Mouse (Mus musculus) stomach, embryonic 14.5 days (tissue): ENCODE measurements at regions not wholly inside any gene's neighbourhood (a gene's known extent, or its start where the extent isn't known, plus 50 kb on each side); places are given as distances from the start of the nearest gene placed in this dataset.

ENCODE experiments used
- ATAC-seq: fragments of 200-750 bp; cut with Nextera tagmentation; 2 replicates; pipeline ENCODE4 v1.8.0; 2017; ENCODE audit warnings: low read depth, moderate TSS enrichment; ENCODE audit not compliant: insufficient number of reproducible peaks, insufficient read depth, low FRiP score
- H3K27ac ChIP-seq: fragments of 300-500 bp; sonication (generic); 2 replicates; pipeline ENCODE4 v1.5.1; 2014; ENCODE audit warnings: mild to moderate bottlenecking, low read length, moderate library complexity, mixed read lengths
- H3K27me3 ChIP-seq: fragments of 300-500 bp; sonication (generic); 2 replicates; pipeline ENCODE4 v1.6.1; 2014; ENCODE audit warnings: low read length, control low read depth, mixed read lengths; ENCODE audit not compliant: control insufficient read depth, insufficient read depth
- H3K36me3 ChIP-seq: fragments of 300-500 bp; sonication (generic); 2 replicates; pipeline ENCODE4 v1.6.1; 2014; ENCODE audit warnings: mild to moderate bottlenecking, control low read depth, low read length, moderate library complexity, mixed read lengths; ENCODE audit not compliant: control insufficient read depth, insufficient read depth
- H3K4me1 ChIP-seq: fragments of 300-500 bp; sonication (generic); 2 replicates; pipeline ENCODE4 v1.6.1; 2014; ENCODE audit warnings: low read length, control low read depth, mixed read lengths; ENCODE audit not compliant: control insufficient read depth, insufficient read depth
- H3K4me2 ChIP-seq: fragments of 300-500 bp; sonication (generic); replicated peaks from 2 replicates; pipeline ENCODE4 v1.6.1; 2014; ENCODE audit warnings: low read depth, low read length, control low read depth
- H3K4me3 ChIP-seq: fragments of 300-500 bp; sonication (generic); 2 replicates; pipeline ENCODE4 v1.5.1; 2014; ENCODE audit warnings: low read depth, low read length, control low read depth
- H3K9ac ChIP-seq: fragments of 300-500 bp; sonication (generic); replicated peaks from 2 replicates; pipeline ENCODE4 v1.6.1; 2014; ENCODE audit warnings: low read depth, mild to moderate bottlenecking, control low read depth, low read length, moderate library complexity, mixed read lengths
- H3K9me3 ChIP-seq: fragments of 300-500 bp; sonication (generic); 2 replicates; pipeline ENCODE4 v1.6.1; 2016; ENCODE audit warnings: low read depth, low read length, control low read depth; ENCODE audit not compliant: control insufficient read depth
- whole genome bisulfite sequencing: fragments of 180-500 bp; shearing (Covaris S2); extraction: QIAGEN DNeasy Blood & Tissue Kit; methylation state at CpG from one replicate; pipeline ENCODE4 v1.1.7; 2014; 5-methylcytosine and 5-hydroxymethylcytosine counted together

DNA sequence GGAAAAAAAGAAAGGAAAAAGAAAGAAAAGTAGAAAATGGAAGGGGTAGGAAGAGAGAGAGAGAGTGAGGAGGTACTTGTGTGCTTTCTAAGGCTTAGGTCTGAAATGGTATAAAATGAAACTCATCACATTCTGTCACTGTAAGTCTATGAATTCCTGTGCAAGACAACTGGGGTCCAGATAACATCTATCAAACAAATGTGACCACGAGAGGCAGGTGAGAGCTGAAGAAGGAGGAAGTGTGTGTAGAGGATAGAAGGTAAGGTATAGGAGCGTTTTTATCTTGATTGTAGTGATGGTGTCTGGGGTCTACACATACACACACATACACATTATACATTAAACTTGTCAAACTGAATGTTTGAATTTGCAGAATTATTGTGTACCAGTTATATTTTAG lies 51.0 kb upstream of the Znrf2 start:
- Histone ChIP-seq H3K9ac (no peak overlapping the region), H3K27me3 (no peaks in the 10 kb centered on the region), H3K4me1 (0 out of 2 replicates have a peak, but pooled peaks cover 4% of the 10 kb centered on the region), H3K4me2 (no peak overlapping the region), H3K27ac (no peak overlapping the region), H3K36me3 (no peaks in the 10 kb centered on the region), H3K9me3 (no peaks in the 10 kb centered on the region), H3K4me3 (no peak overlapping the region)
- WGBS = 82% methylated on average over 2 of the region's 2 CpGs
- ATAC-seq = no peak

DNA sequence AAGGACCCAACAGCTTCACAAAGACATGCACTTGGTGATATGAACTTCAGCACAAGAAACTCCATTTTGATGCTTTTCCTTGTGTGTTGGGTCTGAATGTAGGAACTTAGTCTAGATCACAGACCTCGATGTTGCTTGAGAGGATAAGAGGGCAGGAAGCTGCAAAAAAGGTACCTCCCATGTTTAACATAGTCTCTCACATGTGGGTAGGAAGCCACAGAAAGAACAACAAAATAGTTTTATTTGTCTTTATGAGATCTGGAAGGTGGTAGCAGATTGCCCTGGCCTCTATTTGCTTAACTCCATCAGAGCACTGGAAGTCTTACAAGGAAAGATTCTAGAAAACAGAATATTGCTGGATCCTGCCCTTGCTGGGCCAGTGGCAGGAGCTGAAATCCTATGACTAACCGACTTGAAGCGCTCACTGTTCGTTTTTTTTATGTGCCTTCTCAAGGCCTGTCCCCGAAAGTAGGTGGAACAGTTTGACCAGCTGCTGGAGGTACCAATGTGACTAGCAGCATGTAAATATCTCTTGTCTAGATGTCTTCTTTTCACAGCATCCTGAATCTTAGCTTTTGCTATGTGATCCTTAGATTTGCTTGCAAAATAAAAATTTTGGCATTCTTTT lies 50.1 kb upstream of the Znrf2 start:
- no peaks in the 10 kb centered on the region for H3K27me3 ChIP-seq
- no peak overlapping the region for H3K4me3 ChIP-seq
- H3K27ac ChIP-seq = no peak overlapping the region
- no peaks in the 10 kb centered on the region for H3K9me3 ChIP-seq
- H3K4me1 ChIP-seq = 0 out of 2 replicates have a peak, but pooled peaks cover 4% of the 10 kb centered on the region
- ATAC-seq = no peak
- no peaks in the 10 kb centered on the region for H3K36me3 ChIP-seq
- 74% methylated on average over 5 of the region's 5 CpGs for WGBS
- no peak overlapping the region for H3K4me2 ChIP-seq
- H3K9ac ChIP-seq = no peak overlapping the region
